In genomic region chr5:53881381-53881990, GRCm38 (mm10) we compare ENCODE assay signal across 15 mouse cellular contexts.
DNase-seq lines count a peak whose midpoint lies in the region; ATAC-seq and TF ChIP-seq lines count a peak whose summit lies in the region.
"Had no signal": no experiment of that assay in that cellular context is flagged by ENCODE, and none has a peak within 500 bp of the region (broad histone marks: within the 10 kb centered on the region; RNA-seq: fewer than 3 reads in every experiment).

No protein-coding gene starts in this region.

- peak overlapping the region; percentile 42; the same call in 1 of the 2 replicates for H3K27ac ChIP-seq in heart, adult 2 months
- H3K27ac ChIP-seq in kidney, embryonic 14.5 days (ENCODE audit: low read depth, low read length): no peak overlapping the region
- H3K27ac ChIP-seq in midbrain, embryonic 14.5 days (replicated peaks; ENCODE audit: low read depth, low read length): no peak overlapping the region
- H3K27ac ChIP-seq: embryonic facial prominence, embryonic 12.5 days; forebrain, embryonic 15.5 days; limb, embryonic 10.5 days had no signal

- no peak for TF ChIP-seq EP300 in heart, adult 2 months (IDR thresholded peaks at IDR 0.05; ENCODE audit: insufficient read depth, low read depth, low read length)

- 0 out of 2 replicates have a peak, but pooled peaks have one; percentile 43 for ATAC-seq in kidney, embryonic 14.5 days (ENCODE audit: low FRiP score, low TSS enrichment)
- no peak for ATAC-seq in midbrain, embryonic 14.5 days (ENCODE audit: low FRiP score, low TSS enrichment)
- ATAC-seq: forebrain, embryonic 15.5 days; hindbrain, embryonic 16.5 days had no signal

- intact Hi-C loops in heart, adult 2 months (cut with DNase I): loop anchor here (5.0 kb wide), 1 partner anchor 46 kb away; no protein-coding TSS in a partner anchor
- intact Hi-C loops in heart, postnatal 25 days (cut with DNase I): loop anchor here (5.0 kb wide), 1 partner anchor 46 kb away; no protein-coding TSS in a partner anchor

- no peak overlapping the region for H3K9ac ChIP-seq in heart, adult 2 months (ENCODE audit: low read depth, low read length)
- no peak overlapping the region for H3K9ac ChIP-seq in kidney, embryonic 14.5 days (ENCODE audit: low read depth, low read length)
- H3K9ac ChIP-seq in midbrain, embryonic 14.5 days (replicated peaks; ENCODE audit: low read length): no peak overlapping the region
- H3K9ac ChIP-seq: embryonic facial prominence, embryonic 12.5 days; forebrain, embryonic 15.5 days had no signal

- H3K36me3 ChIP-seq in heart, adult 2 months (ENCODE audit: control insufficient read depth, insufficient read depth, low read length): peaks cover 5% of the 10 kb centered on the region
- no peaks in the 10 kb centered on the region; the same call in 1 of the 2 replicates for H3K36me3 ChIP-seq in kidney, embryonic 14.5 days (ENCODE audit: control insufficient read depth, insufficient read depth, low read length)
- peaks cover 12% of the 10 kb centered on the region for H3K36me3 ChIP-seq in midbrain, embryonic 14.5 days (ENCODE audit: control insufficient read depth, insufficient read depth, low read length)
- H3K36me3 ChIP-seq: embryonic facial prominence, embryonic 12.5 days had no signal

- no peaks in the 10 kb centered on the region for H3K27me3 ChIP-seq in heart, adult 2 months (ENCODE audit: control insufficient read depth, insufficient read depth, low read length)
- H3K27me3 ChIP-seq in kidney, embryonic 14.5 days (ENCODE audit: control insufficient read depth, insufficient read depth, low read length): no peaks in the 10 kb centered on the region
- no peaks in the 10 kb centered on the region for H3K27me3 ChIP-seq in midbrain, embryonic 14.5 days (ENCODE audit: control insufficient read depth, insufficient read depth, low read length)
- H3K27me3 ChIP-seq: CH12.LX; embryonic facial prominence, embryonic 12.5 days; forebrain, embryonic 15.5 days had no signal

- no peaks in the 10 kb centered on the region for H3K79me2 ChIP-seq in heart, adult 2 months (replicated peaks; ENCODE audit: control insufficient read depth, insufficient read depth, low read length)

- peak in 1 of 2 experiments; percentile 6 for DNase-seq in heart, adult 2 months
- DNase-seq in heart, postnatal 25 days (ENCODE audit: low spot score): no peak
- DNase-seq in 3T3-L1 (ENCODE audit: low read depth, low spot score): peak; percentile 61
- DNase-seq in adrenal gland, postnatal 36 days: peak; percentile 36 to 48
- no peak for DNase-seq in midbrain, embryonic 14.5 days
- no peak for DNase-seq in spleen, postnatal 14 days (ENCODE audit: low spot score in 2 of 2)
- no peak for DNase-seq in cerebellum, postnatal 10 days
- DNase-seq: cerebellum, postnatal 25 days; gastrocnemius, postnatal 25 days had no signal

- H3K4me2 ChIP-seq in kidney, embryonic 14.5 days (replicated peaks; ENCODE audit: low read depth, low read length): no peak overlapping the region
- H3K4me2 ChIP-seq in midbrain, embryonic 14.5 days (ENCODE audit: low read length): no peak overlapping the region
- H3K4me2 ChIP-seq: embryonic facial prominence, embryonic 12.5 days; forebrain, embryonic 15.5 days had no signal

- no peak for TF ChIP-seq CTCF in heart, adult 2 months (IDR thresholded peaks at IDR 0.05)

- no peak overlapping the region for H3K4me3 ChIP-seq in heart, adult 2 months
- no peak overlapping the region for H3K4me3 ChIP-seq in kidney, embryonic 14.5 days (ENCODE audit: low read length)
- H3K4me3 ChIP-seq in midbrain, embryonic 14.5 days (replicated peaks; ENCODE audit: low read depth, low read length): no peak overlapping the region
- H3K4me3 ChIP-seq: embryonic facial prominence, embryonic 12.5 days; forebrain, embryonic 15.5 days; limb, embryonic 10.5 days had no signal

- no peaks in the 10 kb centered on the region for H3K9me3 ChIP-seq in kidney, embryonic 14.5 days (ENCODE audit: control insufficient read depth, low read length)
- H3K9me3 ChIP-seq in midbrain, embryonic 14.5 days (ENCODE audit: control insufficient read depth, low read length): no peaks in the 10 kb centered on the region
- H3K9me3 ChIP-seq: embryonic facial prominence, embryonic 12.5 days; forebrain, embryonic 15.5 days; limb, embryonic 10.5 days had no signal

- TF ChIP-seq POLR2A in heart, adult 2 months (IDR thresholded peaks at IDR 0.05; ENCODE audit: insufficient read depth, low read depth, low read length): no peak

- H3K4me1 ChIP-seq in heart, adult 2 months (ENCODE audit: control insufficient read depth, insufficient read depth, low read length): peaks cover 5% of the 10 kb centered on the region
- H3K4me1 ChIP-seq in kidney, embryonic 14.5 days (ENCODE audit: control insufficient read depth, insufficient read depth, low read length): peaks cover 6% of the 10 kb centered on the region; the same call in 1 of the 2 replicates
- no peaks in the 10 kb centered on the region for H3K4me1 ChIP-seq in midbrain, embryonic 14.5 days (ENCODE audit: control insufficient read depth, insufficient read depth, low read length)
- H3K4me1 ChIP-seq: embryonic facial prominence, embryonic 12.5 days had no signal

- WGBS in heart, adult 2 months: 32% methylated on average over 4 of the region's 4 CpGs
- WGBS in kidney, embryonic 14.5 days: 72% methylated on average over 4 of the region's 4 CpGs
- 90% methylated on average over 4 of the region's 4 CpGs for WGBS in midbrain, embryonic 14.5 days

Comparison
In these comparisons a context has a peak if more than half of its experiments do, and no peak if none do; other contexts are left out.
1. DNase-seq: peak in 3T3-L1 (single experiment) and adrenal gland, postnatal 36 days (2 of 2); none in heart, postnatal 25 days (single experiment), midbrain, embryonic 14.5 days (single experiment), spleen, postnatal 14 days (0 of 2) and cerebellum, postnatal 10 days (0 of 2).